Mouse (Mus musculus) megakaryocyte progenitor cell, adult 5-6 weeks (primary cell): Measurements from ENCODE around the gene Cops6. TPM values are rescaled to one million over a fixed set of nuclear protein-coding genes. Genes with fewer than 3 reads are reported as not detected.
A peak's percentile ranks its signal among the peaks of the same experiment; 100 is the strongest.

ENCODE experiments used
- ATAC-seq: replicated peaks from 2 replicates; pipeline ENCODE4 v1.8.0; 2016; ENCODE audit warnings: mild to moderate bottlenecking, moderate TSS enrichment, inconsistent platforms; ENCODE audit not compliant: poor library complexity
- total RNA-seq, 2 experiments: library from RNA; stranded (forward) in 1 of 2; stranded (reverse) in 1 of 2; fragments of 157-497, 149-512 nt in 1 of 2; fragments of 200-1000 nt in 1 of 2; gene quantifications; 2 replicates each; pipeline versions ENCODE4 v1.2.3 to v1.2.4; 2015 to 2017

Cops6 gene
- total RNA-seq, 2 experiments from 2014 or later = 54.4 to 161 TPM

- ATAC-seq = peak; percentile 76
These were observed 26.2 kb downstream of the Cops6 start, which contains the start of the genes Taf6 and Cnpy4 for GRCm38 (mm10) chr5:138186950-138187638. Taf6 (minus strand) TSS chr5:138187451. Cnpy4 (plus strand) TSS chr5:138187485.

DNA sequence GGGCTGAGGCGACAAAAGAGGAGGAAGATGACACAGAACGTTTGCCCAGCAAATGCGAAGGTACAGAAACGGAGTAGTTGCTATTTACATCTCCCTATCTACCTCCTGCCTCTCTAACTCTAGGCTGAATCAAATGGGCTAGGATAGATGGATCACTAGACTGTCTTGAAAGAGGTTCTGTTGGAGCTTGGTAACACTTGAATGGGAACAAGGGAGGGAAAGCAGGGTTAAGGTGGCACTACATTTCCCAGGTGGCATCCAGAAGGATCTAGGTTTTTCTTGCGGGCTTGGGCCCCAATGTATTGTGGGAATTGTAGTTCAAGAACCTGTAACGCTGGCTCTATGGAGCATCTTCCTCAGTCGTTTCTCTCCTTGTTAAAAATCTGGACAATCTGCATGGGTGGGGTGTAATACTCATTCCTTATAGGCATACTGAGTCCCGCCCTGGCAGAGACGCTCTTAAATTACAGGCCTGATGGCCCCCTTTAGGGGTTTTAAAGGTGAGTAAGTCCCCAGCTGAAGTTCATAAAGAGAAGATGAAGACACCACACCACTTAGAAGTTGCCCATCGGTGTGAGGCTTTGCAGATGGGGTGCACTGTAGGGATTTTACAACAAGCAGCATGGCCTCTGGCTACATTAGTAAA lies 26.9 kb downstream of the Cops6 start:
- ATAC-seq = peak; percentile 83

- ATAC-seq = peak; percentile 83
These were observed 33.2 kb downstream of the Cops6 start, which contains the start of gene Mblac1 for GRCm38 (mm10) chr5:138193771-138194727. Mblac1 (plus strand) TSS chr5:138194314.

DNA sequence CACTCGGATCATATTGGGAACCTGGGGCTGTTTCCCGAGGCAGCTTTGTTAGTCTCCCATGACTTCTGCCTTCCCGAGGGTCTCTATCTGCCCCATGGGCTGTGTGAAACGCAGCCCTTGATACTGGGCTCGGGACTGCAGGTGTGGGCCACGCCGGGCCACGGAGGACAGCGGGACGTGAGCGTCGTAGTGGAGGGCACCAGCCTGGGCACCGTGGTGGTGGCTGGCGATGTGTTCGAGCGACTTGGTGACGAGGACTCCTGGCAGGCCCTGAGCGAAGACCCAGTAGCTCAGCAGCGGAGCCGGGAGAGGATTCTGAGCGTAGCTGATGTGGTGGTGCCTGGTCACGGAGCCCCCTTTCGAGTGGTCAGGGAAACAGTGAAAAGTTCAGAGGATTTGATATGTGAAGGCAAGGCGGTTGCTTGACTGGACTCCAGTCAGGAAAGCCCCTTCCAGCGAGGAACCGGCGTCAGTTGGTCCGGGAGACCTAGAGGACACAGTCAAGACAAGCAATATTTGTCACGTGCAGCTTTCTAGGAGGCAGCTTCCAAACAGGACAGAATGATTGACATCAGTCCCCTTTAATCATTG lies 34.0 kb downstream of the Cops6 start:
- peak; percentile 35 for ATAC-seq

DNA sequence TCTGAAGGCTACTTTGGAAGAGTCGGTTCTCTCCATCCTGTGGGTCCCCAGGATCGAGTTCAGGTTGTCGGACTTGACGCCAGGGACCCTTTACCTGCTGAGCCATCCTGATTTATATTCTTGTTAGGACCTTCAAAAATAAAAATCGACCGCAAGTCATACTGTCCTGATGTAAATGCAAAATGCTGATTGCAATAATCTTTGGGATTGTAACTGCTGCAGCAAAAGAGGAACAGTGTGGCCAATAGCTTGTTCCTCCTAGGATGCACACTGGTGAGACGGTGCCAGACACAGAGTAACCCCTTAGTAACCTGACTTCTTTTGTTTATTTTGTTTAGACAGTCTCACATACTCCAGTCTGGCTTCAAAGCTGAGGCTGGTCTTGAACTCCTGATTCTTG lies 34.6 kb downstream of the Cops6 start:
- ATAC-seq = peak; percentile 30

DNA sequence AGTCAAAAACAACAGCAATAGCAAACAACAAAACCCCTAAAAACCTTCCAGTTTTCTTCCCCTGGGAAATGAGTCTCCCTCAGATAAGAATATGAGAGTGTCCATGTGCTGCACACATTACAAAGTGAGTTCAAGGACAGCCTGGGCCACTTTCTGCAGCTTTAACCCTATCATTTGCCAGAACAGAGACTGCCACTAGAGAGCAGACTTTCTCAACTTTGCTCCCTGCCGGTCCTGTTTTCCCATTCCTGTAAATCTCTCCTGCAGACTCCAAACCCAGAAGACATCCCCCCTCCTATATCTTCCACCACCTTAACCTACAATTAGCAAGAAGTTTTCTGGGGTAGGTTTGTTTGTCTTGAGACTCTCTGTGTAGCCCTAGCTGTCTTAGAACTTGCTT lies 38.7 kb downstream of the Cops6 start:
- ATAC-seq = no peak

DNA sequence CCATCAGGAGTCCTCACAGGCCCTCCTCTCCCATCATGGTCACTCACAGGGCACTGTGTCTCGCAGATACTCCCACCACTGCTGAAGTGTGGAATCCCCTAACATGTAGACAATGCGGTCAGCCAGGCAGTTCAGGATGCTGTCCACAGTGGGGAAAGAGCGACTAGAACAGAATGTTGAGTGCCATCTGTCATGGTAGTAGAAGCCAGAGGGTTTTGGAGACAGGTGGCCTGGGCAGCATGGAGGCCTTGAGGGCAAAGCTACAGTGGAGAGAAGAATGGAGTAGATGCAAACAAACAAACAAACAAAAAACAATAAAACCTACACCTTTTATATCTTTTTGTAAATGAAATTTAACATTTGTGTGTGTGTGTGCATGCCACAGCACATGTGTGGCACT lies 41.2 kb downstream of the Cops6 start:
- ATAC-seq = no peak

DNA sequence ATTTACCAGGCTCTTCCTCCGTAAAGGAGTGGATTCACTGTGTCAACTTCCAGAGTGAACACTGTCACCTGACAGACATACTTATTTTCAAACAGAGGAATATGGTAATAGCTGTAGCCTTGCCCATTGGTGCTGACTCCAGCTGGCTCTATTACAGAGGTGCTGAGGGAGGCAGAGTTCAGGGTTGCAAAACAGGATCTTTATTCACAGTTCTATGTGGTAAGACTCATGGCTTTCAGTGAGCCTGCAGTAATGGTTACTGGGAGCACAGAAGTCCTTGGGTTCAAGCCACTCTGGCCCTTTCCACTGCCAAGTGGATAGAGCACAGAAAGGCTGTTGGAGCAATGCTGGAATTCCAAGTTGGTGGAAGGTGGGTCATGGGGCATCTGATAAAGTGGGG lies 46.4 kb downstream of the Cops6 start:
- ATAC-seq = peak; percentile 81

DNA sequence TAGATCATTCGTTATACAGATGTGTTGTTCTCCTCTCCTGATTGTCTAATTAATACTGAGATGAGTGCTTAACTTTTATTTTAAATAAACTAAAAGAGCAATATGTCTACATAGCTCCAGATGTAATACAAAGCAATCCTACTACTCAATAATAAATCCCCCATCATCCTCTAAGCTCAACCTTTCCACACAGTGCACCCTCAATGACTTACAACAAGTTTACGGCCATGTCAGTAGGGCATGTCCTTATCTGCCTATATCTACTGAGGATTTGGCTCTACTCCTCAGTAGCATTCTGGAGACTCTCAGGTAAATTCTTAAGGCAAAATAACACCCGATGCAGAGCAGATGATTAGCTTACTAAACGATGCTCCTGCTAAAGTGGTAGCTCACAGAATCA lies 47.0 kb downstream of the Cops6 start:
- no peak for ATAC-seq

Other genes with a start within 250 kb of the Cops6 start
- not detected in 2 replicates for gene Cyp3a13, start 239.5 kb upstream of the Cops6 start, total RNA-seq (2015)
- gene Cyp3a13, start 239.5 kb upstream of the Cops6 start, total RNA-seq (2017) = not detected in 2 replicates
- gene Gjc3, start 198.0 kb upstream of the Cops6 start, total RNA-seq (2015) = not detected in 2 replicates
- gene Gjc3, start 198.0 kb upstream of the Cops6 start, total RNA-seq (2017) = not detected in 2 replicates
- gene Azgp1, start 179.6 kb upstream of the Cops6 start, total RNA-seq (2015) = not detected in 2 replicates
- gene Azgp1, start 179.6 kb upstream of the Cops6 start, total RNA-seq (2017) = not detected in 2 replicates
- not detected in 2 replicates for gene Smok3a, start 139.8 kb upstream of the Cops6 start, total RNA-seq (2015)
- not detected in 2 replicates for gene Smok3a, start 139.8 kb upstream of the Cops6 start, total RNA-seq (2017)
- not detected in 2 replicates for gene Smok3b, start 139.6 kb upstream of the Cops6 start, total RNA-seq (2015)
- not detected in 2 replicates for gene Smok3b, start 139.6 kb upstream of the Cops6 start, total RNA-seq (2017)
- gene Smok3c, start 107.9 kb upstream of the Cops6 start, total RNA-seq (2015) = not detected in 2 replicates
- gene Smok3c, start 107.9 kb upstream of the Cops6 start, total RNA-seq (2017) = not detected in 2 replicates
- 26.0 and 30.1 TPM in 2 replicates for gene Zkscan1, start 76.0 kb upstream of the Cops6 start, total RNA-seq (2015)
- 19.9 and 25.2 TPM in 2 replicates for gene Zkscan1, start 76.0 kb upstream of the Cops6 start, total RNA-seq (2017)
- 13.9 and 14.0 TPM in 2 replicates for gene Zscan21, start 44.2 kb upstream of the Cops6 start, total RNA-seq (2015)
- 11.8 and 12.5 TPM in 2 replicates for gene Zscan21, start 44.2 kb upstream of the Cops6 start, total RNA-seq (2017)
- gene Zfp113, start 5.3 kb upstream of the Cops6 start, total RNA-seq (2015) = 6.5 and 7.5 TPM in 2 replicates
- 7.8 and 8.0 TPM in 2 replicates for gene Zfp113, start 5.3 kb upstream of the Cops6 start, total RNA-seq (2017)
- 14.3 and 15.9 TPM in 2 replicates for gene Ap4m1, start 10.9 kb downstream of the Cops6 start, total RNA-seq (2015)
- gene Ap4m1, start 10.9 kb downstream of the Cops6 start, total RNA-seq (2017) = 34.1 and 36.9 TPM in 2 replicates
- gene Mcm7, start 11.4 kb downstream of the Cops6 start, total RNA-seq (2015) = 239 and 250 TPM in 2 replicates
- 395 and 444 TPM in 2 replicates for gene Mcm7, start 11.4 kb downstream of the Cops6 start, total RNA-seq (2017)
- 23.2 and 29.5 TPM in 2 replicates for gene Taf6, start 26.4 kb downstream of the Cops6 start, total RNA-seq (2015)
- gene Taf6, start 26.4 kb downstream of the Cops6 start, total RNA-seq (2017) = 34.0 and 43.8 TPM in 2 replicates
- gene Cnpy4, start 26.4 kb downstream of the Cops6 start, total RNA-seq (2015) = 28.7 and 30.1 TPM in 2 replicates
- gene Cnpy4, start 26.4 kb downstream of the Cops6 start, total RNA-seq (2017) = 45.8 and 59.3 TPM in 2 replicates
- 6.9 and 7.1 TPM in 2 replicates for gene Mblac1, start 33.2 kb downstream of the Cops6 start, total RNA-seq (2015)
- 9.4 and 10.0 TPM in 2 replicates for gene Mblac1, start 33.2 kb downstream of the Cops6 start, total RNA-seq (2017)
- gene Nxpe5, start 64.8 kb downstream of the Cops6 start, total RNA-seq (2015) = 0.94 and 2.0 TPM in 2 replicates
- 1.9 and 2.2 TPM in 2 replicates for gene Nxpe5, start 64.8 kb downstream of the Cops6 start, total RNA-seq (2017)
- 123 and 127 TPM in 2 replicates for gene Lamtor4, start 94.4 kb downstream of the Cops6 start, total RNA-seq (2015)
- gene Lamtor4, start 94.4 kb downstream of the Cops6 start, total RNA-seq (2017) = 69.9 and 101 TPM in 2 replicates
- gene BC037034, start 103.0 kb downstream of the Cops6 start, total RNA-seq (2015) = 35.7 and 44.1 TPM in 2 replicates
- 44.1 and 46.7 TPM in 2 replicates for gene BC037034, start 103.0 kb downstream of the Cops6 start, total RNA-seq (2017)
- not detected in 2 replicates for gene Gal3st4, start 111.8 kb downstream of the Cops6 start, total RNA-seq (2015)
- gene Gal3st4, start 111.8 kb downstream of the Cops6 start, total RNA-seq (2017) = 0.12 and 0.30 TPM in 2 replicates
- gene Gm43720, start 118.9 kb downstream of the Cops6 start, total RNA-seq (2015) = not detected in 2 replicates
- gene Gm43720, start 118.9 kb downstream of the Cops6 start, total RNA-seq (2017) = not detected in 2 replicates
- 1.2 and 2.0 TPM in 2 replicates for gene Gpc2, start 118.9 kb downstream of the Cops6 start, total RNA-seq (2015)
- gene Gpc2, start 118.9 kb downstream of the Cops6 start, total RNA-seq (2017) = 3.2 and 3.9 TPM in 2 replicates
- 15.7 and 20.2 TPM in 2 replicates for gene Stag3, start 119.2 kb downstream of the Cops6 start, total RNA-seq (2015)
- gene Stag3, start 119.2 kb downstream of the Cops6 start, total RNA-seq (2017) = 9.3 and 22.2 TPM in 2 replicates
- 0.54 TPM in 1 of 2 replicates, not detected in the other for gene Pvrig, start 180.9 kb downstream of the Cops6 start, total RNA-seq (2015)
- 0.17 and 0.34 TPM in 2 replicates for gene Pvrig, start 180.9 kb downstream of the Cops6 start, total RNA-seq (2017)